Mouse (Mus musculus): ENCODE results near the gene Fcho2. TPM values are rescaled to one million over a fixed set of nuclear protein-coding genes. Genes with fewer than 3 reads are reported as not detected.

Fcho2 gene
- polyA plus RNA-seq, 1 experiment from 2014 or later, result 35.2 TPM

DNA sequence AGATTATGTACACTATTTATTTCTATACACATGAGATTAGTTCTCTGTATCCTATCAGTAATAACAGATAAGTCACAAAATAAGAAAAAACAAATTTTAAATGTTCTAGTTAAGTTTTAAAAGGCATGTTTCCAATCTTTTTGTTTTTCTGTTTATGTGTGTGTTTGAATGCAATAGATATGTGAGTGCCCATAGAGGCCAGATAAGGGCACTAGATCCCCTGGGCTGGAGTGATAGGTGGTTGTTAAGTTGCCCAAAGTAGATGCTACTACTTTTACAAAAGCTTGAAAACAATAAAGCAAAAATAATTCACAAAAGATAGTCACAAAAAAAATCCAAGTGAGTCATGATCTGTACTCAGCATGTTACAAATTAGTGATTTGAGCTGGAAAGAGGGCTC lies 71.4 kb downstream of the Fcho2 start:
- Histone ChIP-seq H3K4me1 (replicated peaks) (no peaks in the 10 kb centered on the region), H3K4me3 (no peak overlapping the region), H3K36me3 (peaks cover 38% of the 10 kb centered on the region), H3K27me3 (replicated peaks) (no peaks in the 10 kb centered on the region), H3K27ac (ENCODE audit: poor library complexity, severe bottlenecking) (no peak overlapping the region), H3K9me3 (replicated peaks) (no peaks in the 10 kb centered on the region), H3K9ac (no peak overlapping the region), H3K4me2 (no peak overlapping the region)
- no peak for ATAC-seq (ENCODE audit: insufficient number of reproducible peaks, low FRiP score)

DNA sequence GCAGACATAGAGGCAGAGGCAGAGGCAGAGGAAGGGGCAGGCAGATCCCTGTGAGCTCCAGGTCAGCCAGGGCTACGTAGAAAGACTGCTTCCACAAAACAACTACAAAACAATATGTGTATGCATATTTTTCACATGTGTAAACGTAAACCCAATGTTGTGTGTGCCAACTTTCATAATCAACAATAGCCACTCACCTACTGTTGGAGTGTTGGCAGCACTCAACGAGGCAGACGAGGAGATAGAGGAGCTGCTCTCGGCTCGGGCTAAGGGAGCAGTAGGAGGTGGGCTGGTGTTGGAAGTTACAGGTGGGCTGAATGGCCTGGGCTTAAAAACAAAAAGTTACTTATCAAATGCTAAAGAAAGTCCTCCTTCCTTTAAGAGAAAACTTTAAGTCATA lies 72.0 kb downstream of the Fcho2 start:
- H3K9ac ChIP-seq, result no peak overlapping the region
- no peaks in the 10 kb centered on the region for H3K4me1 ChIP-seq (replicated peaks)
- no peaks in the 10 kb centered on the region for H3K27me3 ChIP-seq (replicated peaks)
- 78% methylated on average over 6 of the region's 6 CpGs for WGBS
- no peak overlapping the region for H3K27ac ChIP-seq (ENCODE audit: poor library complexity, severe bottlenecking)
- H3K4me3 ChIP-seq, result no peak overlapping the region
- H3K9me3 ChIP-seq (replicated peaks), result no peaks in the 10 kb centered on the region
- peaks cover 40% of the 10 kb centered on the region for H3K36me3 ChIP-seq
- ATAC-seq (ENCODE audit: insufficient number of reproducible peaks, low FRiP score), result no peak
- H3K4me2 ChIP-seq, result no peak overlapping the region

DNA sequence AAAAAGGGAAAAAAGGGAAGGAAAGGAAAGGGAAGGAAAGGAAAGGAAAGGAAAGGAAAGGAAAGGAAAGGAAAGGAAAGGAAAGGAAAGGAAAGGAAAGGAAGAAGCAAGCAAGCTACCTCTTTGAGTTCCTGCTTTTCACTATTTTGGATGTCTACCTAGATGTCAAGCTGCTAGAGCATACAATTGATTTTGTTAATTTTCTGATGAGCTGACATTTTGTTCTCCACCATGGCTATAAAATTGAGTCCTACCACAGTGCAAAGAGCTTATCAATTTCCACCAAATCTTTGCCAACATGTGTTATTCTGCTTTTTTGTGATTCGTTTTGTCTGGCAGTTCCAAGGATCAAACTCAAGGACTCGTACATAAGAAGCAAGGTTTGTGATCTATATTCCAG lies 77.0 kb downstream of the Fcho2 start:
- no peak overlapping the region for H3K27ac ChIP-seq (ENCODE audit: poor library complexity, severe bottlenecking)
- ATAC-seq (ENCODE audit: insufficient number of reproducible peaks, low FRiP score), result no peak
- H3K4me1 ChIP-seq (replicated peaks), result no peaks in the 10 kb centered on the region
- H3K27me3 ChIP-seq (replicated peaks), result no peaks in the 10 kb centered on the region
- H3K36me3 ChIP-seq, result peaks cover 27% of the 10 kb centered on the region
- no peak overlapping the region for H3K4me2 ChIP-seq
- H3K4me3 ChIP-seq, result no peak overlapping the region
- H3K9me3 ChIP-seq (replicated peaks), result no peaks in the 10 kb centered on the region
- WGBS, result 88% methylated on average over 2 of the region's 2 CpGs
- H3K9ac ChIP-seq, result no peak overlapping the region

DNA sequence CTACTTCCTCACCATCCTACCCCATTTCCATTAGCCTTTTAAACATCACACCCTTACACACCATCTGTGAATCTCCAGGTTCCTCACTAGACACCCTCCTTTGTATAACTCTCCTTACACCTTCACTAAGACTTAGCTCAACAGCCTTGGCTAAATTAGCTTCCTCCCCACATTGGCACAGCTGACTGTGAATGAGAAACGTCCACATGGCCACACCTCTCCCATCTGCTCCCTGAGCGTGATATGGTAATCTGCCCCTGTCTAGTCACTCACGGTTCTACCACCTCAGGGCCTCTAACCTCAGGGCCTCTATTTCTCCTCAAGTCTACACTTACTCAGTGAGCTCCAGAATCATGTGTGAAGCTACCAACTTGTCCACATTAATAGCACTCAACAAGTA lies 82.0 kb downstream of the Fcho2 start:
- WGBS, result 55% methylated on average over 3 of the region's 3 CpGs
- no peak overlapping the region for H3K27ac ChIP-seq (ENCODE audit: poor library complexity, severe bottlenecking)
- H3K4me2 ChIP-seq, result no peak overlapping the region
- H3K36me3 ChIP-seq, result peaks cover 48% of the 10 kb centered on the region
- ATAC-seq (ENCODE audit: insufficient number of reproducible peaks, low FRiP score), result no peak
- H3K27me3 ChIP-seq (replicated peaks), result no peaks in the 10 kb centered on the region
- H3K9ac ChIP-seq, result no peak overlapping the region
- H3K9me3 ChIP-seq (replicated peaks), result no peaks in the 10 kb centered on the region
- no peak overlapping the region for H3K4me3 ChIP-seq
- no peaks in the 10 kb centered on the region for H3K4me1 ChIP-seq (replicated peaks)

DNA sequence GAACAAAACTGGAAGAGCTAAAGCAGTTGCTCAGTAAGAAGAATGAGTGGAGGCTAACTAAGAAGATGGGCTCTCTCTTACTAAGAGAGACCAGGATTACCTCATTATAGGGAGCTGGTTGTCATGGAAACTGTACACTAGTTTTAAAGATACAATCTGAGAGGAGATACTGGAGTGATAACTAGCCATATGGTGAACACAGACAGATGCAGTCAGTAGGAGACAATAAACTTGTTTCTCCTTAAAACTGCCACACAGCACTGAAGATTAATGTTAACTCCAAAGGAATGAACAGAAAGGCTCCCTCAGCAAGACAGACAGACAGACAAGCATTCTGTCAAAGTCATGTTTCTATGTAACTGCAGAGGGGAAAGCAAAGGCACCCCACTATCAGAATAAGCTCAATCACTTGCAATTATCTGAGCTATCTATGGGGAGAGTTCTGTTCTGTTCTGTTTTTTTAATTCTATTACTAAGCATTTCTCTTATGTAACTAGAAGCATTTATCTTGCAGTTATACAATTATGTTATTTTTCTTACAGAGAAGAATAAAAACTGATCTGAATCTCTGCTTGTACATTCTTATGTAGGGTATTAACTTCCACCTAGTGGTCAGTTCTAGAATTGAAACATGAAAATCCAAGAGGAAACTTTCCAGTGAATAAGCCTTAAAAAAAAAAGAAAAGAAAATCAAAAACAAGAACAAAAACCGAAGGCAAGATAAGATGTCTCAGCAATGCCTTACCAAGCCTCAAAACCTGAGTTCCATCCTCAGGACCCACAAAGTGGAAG lies 85.8 kb downstream of the Fcho2 start:
- ATAC-seq (ENCODE audit: insufficient number of reproducible peaks, low FRiP score), result no peak
- Histone ChIP-seq H3K9ac (no peak overlapping the region), H3K4me3 (no peak overlapping the region), H3K27me3 (replicated peaks) (no peaks in the 10 kb centered on the region), H3K4me1 (replicated peaks) (no peaks in the 10 kb centered on the region), H3K36me3 (peaks cover 64% of the 10 kb centered on the region), H3K9me3 (replicated peaks) (no peaks in the 10 kb centered on the region), H3K4me2 (no peak overlapping the region), H3K27ac (ENCODE audit: poor library complexity, severe bottlenecking) (no peak overlapping the region)
- WGBS, result 54% methylated on average over 1 of the region's 1 CpGs

DNA sequence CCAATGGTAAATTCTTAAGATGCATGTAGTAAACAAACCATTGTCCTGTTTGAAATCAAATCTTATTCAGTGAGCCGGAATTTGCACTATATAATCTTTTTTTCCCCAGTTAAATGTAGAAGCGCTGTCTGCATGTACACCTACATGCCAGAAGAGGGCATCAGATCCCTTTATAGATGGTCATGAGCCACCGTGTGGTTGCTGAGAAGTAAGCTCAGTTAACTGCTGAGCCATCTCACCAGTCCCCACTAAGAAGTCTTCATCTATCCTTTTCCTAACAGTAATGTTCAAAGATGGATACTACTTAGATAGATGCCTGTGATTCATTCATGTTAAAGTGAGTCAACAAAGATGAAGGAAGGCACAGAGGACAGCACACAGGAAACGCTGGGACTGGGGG lies 88.8 kb downstream of the Fcho2 start:
- Histone ChIP-seq H3K4me2 (no peak overlapping the region), H3K27me3 (replicated peaks) (no peaks in the 10 kb centered on the region), H3K9ac (no peak overlapping the region), H3K27ac (ENCODE audit: poor library complexity, severe bottlenecking) (no peak overlapping the region), H3K9me3 (replicated peaks) (no peaks in the 10 kb centered on the region), H3K4me3 (no peak overlapping the region), H3K36me3 (peaks cover 55% of the 10 kb centered on the region), H3K4me1 (replicated peaks) (no peaks in the 10 kb centered on the region)
- ATAC-seq (ENCODE audit: insufficient number of reproducible peaks, low FRiP score), result no peak
- 60% methylated on average over 4 of the region's 4 CpGs for WGBS

DNA sequence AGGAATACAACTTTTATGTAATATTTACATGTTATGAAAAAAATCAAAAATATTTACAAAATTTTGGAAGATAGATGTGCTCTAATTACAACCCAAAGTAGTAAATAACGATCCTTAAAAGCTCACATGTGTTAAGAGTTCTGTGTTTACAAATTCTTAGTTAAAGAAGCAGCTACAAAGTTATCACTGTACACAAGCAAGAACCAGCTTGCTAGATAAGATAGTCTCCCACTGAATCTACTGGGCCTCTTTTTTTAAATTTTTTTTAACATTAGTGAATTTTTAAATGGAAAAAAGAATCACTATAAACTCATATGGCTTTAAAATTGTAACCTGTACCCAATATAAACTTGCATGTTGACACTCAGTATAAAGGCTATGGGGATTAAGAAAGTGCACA lies 91.8 kb downstream of the Fcho2 start:
- H3K4me3 ChIP-seq, result no peak overlapping the region
- H3K27ac ChIP-seq (ENCODE audit: poor library complexity, severe bottlenecking), result no peak overlapping the region
- H3K9ac ChIP-seq, result no peak overlapping the region
- no peaks in the 10 kb centered on the region for H3K4me1 ChIP-seq (replicated peaks)
- H3K9me3 ChIP-seq (replicated peaks), result no peaks in the 10 kb centered on the region
- ATAC-seq (ENCODE audit: insufficient number of reproducible peaks, low FRiP score), result no peak
- H3K4me2 ChIP-seq, result no peak overlapping the region
- 83% methylated on average over 1 of the region's 1 CpGs for WGBS
- no peaks in the 10 kb centered on the region for H3K27me3 ChIP-seq (replicated peaks)
- peaks cover 42% of the 10 kb centered on the region for H3K36me3 ChIP-seq

DNA sequence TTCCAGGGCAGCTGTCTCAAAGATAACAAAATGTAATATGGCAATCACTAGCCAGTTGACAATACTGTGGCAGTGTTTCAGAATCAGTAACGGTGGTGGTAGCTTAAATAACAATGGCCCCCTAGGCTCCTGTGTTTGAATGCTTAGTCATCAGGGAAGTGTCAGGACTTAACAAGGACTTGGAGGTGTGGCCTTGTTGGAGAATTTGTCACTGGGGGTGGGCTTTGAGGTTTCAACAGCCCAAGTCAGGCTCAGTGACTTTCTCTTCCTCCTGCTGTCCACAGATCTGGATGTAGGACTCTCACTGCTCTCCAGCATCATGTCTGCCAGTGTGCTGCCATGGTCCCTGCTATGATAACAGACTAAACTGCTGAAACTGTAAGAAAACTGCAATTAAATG lies 93.0 kb downstream of the Fcho2 start:
- Histone ChIP-seq H3K27ac (ENCODE audit: poor library complexity, severe bottlenecking) (no peak overlapping the region), H3K27me3 (replicated peaks) (no peaks in the 10 kb centered on the region), H3K4me3 (no peak overlapping the region), H3K9ac (no peak overlapping the region), H3K4me2 (no peak overlapping the region), H3K36me3 (peaks cover 36% of the 10 kb centered on the region), H3K9me3 (replicated peaks) (no peaks in the 10 kb centered on the region; the same call in 1 of the 2 replicates), H3K4me1 (replicated peaks) (no peaks in the 10 kb centered on the region)
- ATAC-seq (ENCODE audit: insufficient number of reproducible peaks, low FRiP score), result no peak
- WGBS, result 33% methylated on average over 1 of the region's 1 CpGs

DNA sequence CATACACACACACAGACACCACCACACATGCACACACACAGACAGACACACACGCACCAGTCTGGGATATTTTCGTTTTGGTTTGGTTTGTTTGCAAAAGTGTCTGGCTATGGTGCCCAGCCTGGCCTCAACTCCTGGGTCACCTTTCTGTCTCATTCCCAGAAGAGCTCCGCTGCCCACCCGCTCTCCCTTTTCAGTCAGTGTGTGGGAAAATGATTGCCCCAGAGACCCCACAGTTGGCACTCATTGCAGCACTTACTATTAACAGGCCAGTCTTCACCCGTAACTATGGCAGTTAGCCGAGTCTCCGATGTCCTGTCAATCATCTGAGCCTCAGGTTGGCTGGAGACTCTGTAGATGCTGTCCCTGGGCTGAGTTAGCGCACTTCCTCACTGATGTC lies 99.1 kb downstream of the Fcho2 start:
- WGBS, result 86% methylated on average over 8 of the region's 8 CpGs

DNA sequence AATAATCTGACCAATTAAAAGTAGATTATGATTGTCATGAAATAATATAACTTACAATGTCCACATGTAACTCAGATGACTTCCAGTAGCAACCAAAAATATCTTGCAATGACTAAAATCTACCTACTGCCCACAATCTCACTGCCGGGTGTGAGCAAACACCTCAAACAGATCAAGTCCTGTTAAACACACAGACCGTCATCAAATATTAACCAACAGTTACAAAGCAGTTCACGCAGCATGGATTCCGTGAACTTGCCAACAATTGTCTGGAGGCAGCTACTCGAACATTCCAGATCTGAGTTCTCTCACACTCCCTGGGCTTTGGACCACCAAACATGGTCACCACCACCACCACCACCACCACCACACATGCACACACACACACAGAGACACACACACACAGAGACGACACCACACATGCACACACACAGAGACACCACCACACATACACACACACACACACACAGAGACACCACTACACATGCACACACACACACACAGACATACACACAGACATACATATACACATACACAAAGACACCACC lies 99.7 kb downstream of the Fcho2 start:
- WGBS, result 90% methylated on average over 6 of the region's 6 CpGs

More for the DNA sequence above, 99.1 kb downstream of the Fcho2 start:
- no peak for ATAC-seq (ENCODE audit: insufficient number of reproducible peaks, low FRiP score)
- Histone ChIP-seq H3K27me3 (replicated peaks) (no peaks in the 10 kb centered on the region), H3K9ac (no peak overlapping the region), H3K4me3 (no peak overlapping the region), H3K4me1 (replicated peaks) (no peaks in the 10 kb centered on the region), H3K27ac (ENCODE audit: poor library complexity, severe bottlenecking) (no peak overlapping the region), H3K9me3 (replicated peaks) (no peaks in the 10 kb centered on the region; the same call in 1 of the 2 replicates), H3K36me3 (peaks cover 3% of the 10 kb centered on the region; the same call in 1 of the 2 replicates), H3K4me2 (no peak overlapping the region)

DNA sequence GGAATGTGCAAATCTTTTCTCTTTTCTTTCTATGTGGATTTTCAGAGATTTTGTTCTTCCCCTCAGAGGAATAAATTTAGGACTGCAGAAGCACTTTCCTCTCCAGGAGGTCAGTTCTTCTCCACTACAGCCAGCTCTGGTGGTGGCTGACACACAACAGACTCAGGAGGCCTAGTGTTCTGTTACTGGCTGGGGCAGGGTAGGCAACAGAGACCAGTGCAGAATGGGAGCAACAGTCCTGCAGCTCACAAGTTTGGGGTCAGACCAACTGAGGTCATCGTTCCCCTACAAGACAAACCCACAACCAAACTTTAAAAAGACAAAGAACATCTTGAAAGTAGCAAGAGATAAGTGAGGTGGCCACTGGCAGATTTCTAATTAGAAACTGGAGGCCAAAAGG lies 104.6 kb downstream of the Fcho2 start:
- Histone ChIP-seq H3K4me1 (replicated peaks) (no peaks in the 10 kb centered on the region), H3K4me2 (no peak overlapping the region), H3K9me3 (replicated peaks) (peaks cover 3% of the 10 kb centered on the region; the same call in 1 of the 2 replicates), H3K27ac (ENCODE audit: poor library complexity, severe bottlenecking) (no peak overlapping the region), H3K36me3 (no peaks in the 10 kb centered on the region), H3K4me3 (no peak overlapping the region), H3K27me3 (replicated peaks) (no peaks in the 10 kb centered on the region), H3K9ac (no peak overlapping the region)
- WGBS, result 87% methylated on average over 1 of the region's 1 CpGs
- no peak for ATAC-seq (ENCODE audit: insufficient number of reproducible peaks, low FRiP score)

More for the DNA sequence above, 99.7 kb downstream of the Fcho2 start:
- no peak overlapping the region for H3K4me3 ChIP-seq
- H3K27ac ChIP-seq (ENCODE audit: poor library complexity, severe bottlenecking), result no peak overlapping the region
- peaks cover 3% of the 10 kb centered on the region; the same call in 1 of the 2 replicates for H3K36me3 ChIP-seq
- ATAC-seq (ENCODE audit: insufficient number of reproducible peaks, low FRiP score), result no peak
- H3K4me1 ChIP-seq (replicated peaks), result no peaks in the 10 kb centered on the region
- H3K4me2 ChIP-seq, result no peak overlapping the region
- H3K27me3 ChIP-seq (replicated peaks), result no peaks in the 10 kb centered on the region
- no peaks in the 10 kb centered on the region; the same call in 1 of the 2 replicates for H3K9me3 ChIP-seq (replicated peaks)
- no peak overlapping the region for H3K9ac ChIP-seq

Measured in heart, embryonic 12.5 days (tissue).